Mouse (Mus musculus) neural tube, embryonic 13.5 days (tissue): Measurements from ENCODE around the gene Htatip2. TPM values are rescaled to one million over a fixed set of nuclear protein-coding genes. Genes with fewer than 3 reads are reported as not detected.

Experiments
- ATAC-seq: fragments of 200-750 bp; cut with Nextera tagmentation; 2 replicates; pipeline ENCODE4 v1.8.0; 2017; ENCODE audit warnings: low read depth, mild to moderate bottlenecking, moderate TSS enrichment, moderate library complexity
- H3K27ac ChIP-seq: fragments of 300-500 bp; sonication (generic); replicated peaks from 2 replicates; pipeline ENCODE4 v1.5.1; 2015; ENCODE audit warnings: moderate library complexity, mild to moderate bottlenecking, inconsistent platforms
- H3K27me3 ChIP-seq: fragments of 300-500 bp; sonication (generic); 2 replicates; pipeline ENCODE4 v1.6.1; 2015; ENCODE audit warnings: mild to moderate bottlenecking, inconsistent platforms
- H3K36me3 ChIP-seq: fragments of 300-500 bp; sonication (generic); 2 replicates; pipeline ENCODE4 v1.6.1; 2015; ENCODE audit warnings: mild to moderate bottlenecking, inconsistent platforms
- H3K4me1 ChIP-seq: fragments of 300-500 bp; sonication (generic); replicated peaks from 2 replicates; pipeline ENCODE4 v1.6.1; 2015; ENCODE audit warnings: inconsistent platforms
- H3K4me2 ChIP-seq: fragments of 300-500 bp; sonication (generic); 2 replicates; pipeline ENCODE4 v1.6.1; 2015; ENCODE audit warnings: inconsistent platforms, mild to moderate bottlenecking, moderate library complexity
- H3K4me3 ChIP-seq: fragments of 300-500 bp; sonication (generic); 2 replicates; pipeline ENCODE4 v1.5.1; 2015; ENCODE audit warnings: mild to moderate bottlenecking, inconsistent platforms
- H3K9ac ChIP-seq: fragments of 300-500 bp; sonication (generic); 2 replicates; pipeline ENCODE4 v1.6.1; 2015; ENCODE audit warnings: moderate library complexity, mild to moderate bottlenecking, inconsistent platforms
- H3K9me3 ChIP-seq: fragments of 300-500 bp; sonication (generic); 2 replicates; pipeline ENCODE4 v1.6.1; 2016; ENCODE audit warnings: inconsistent platforms
- WGBS: fragments of 180-500 bp; shearing (Covaris S2); methylation state at CpG from one replicate; pipeline ENCODE4 v1.1.7; 2015; 5-methylcytosine and 5-hydroxymethylcytosine counted together
- polyA plus RNA-seq: library from polyadenylated mRNA; unstranded; fragments of >200 nt; fragmentation: Nextera tagmentation; extraction: Ambion mirVana; gene quantifications from 2 replicates; pipeline ENCODE4 v1.2.1, GENCODE M21; 2015

Gene Htatip2
- polyA plus RNA-seq, 1 experiment from 2014 or later: 5.0 TPM

GRCm38 (mm10) chr7:49764011-49764716 is 5.2 kb downstream of the Htatip2 start:
- Histone ChIP-seq H3K36me3 (no peaks in the 10 kb centered on the region), H3K4me2 (no peak overlapping the region), H3K27ac (no peak overlapping the region), H3K27me3 (peaks cover 68% of the 10 kb centered on the region), H3K4me3 (no peak overlapping the region), H3K9me3 (no peaks in the 10 kb centered on the region), H3K9ac (no peak overlapping the region), H3K4me1 (peaks cover 2% of the 10 kb centered on the region; the same call in 1 of the 2 replicates)
- no peak for ATAC-seq
- 75% methylated on average over 10 of the region's 10 CpGs for WGBS

- Histone ChIP-seq H3K27ac (no peak overlapping the region), H3K9ac (no peak overlapping the region), H3K9me3 (no peaks in the 10 kb centered on the region), H3K36me3 (no peaks in the 10 kb centered on the region), H3K27me3 (peaks cover 64% of the 10 kb centered on the region), H3K4me3 (no peak overlapping the region), H3K4me2 (no peak overlapping the region), H3K4me1 (no peaks in the 10 kb centered on the region)
- ATAC-seq: no peak
- WGBS: 91% methylated on average over 7 of the region's 7 CpGs
Observed at GRCm38 (mm10) chr7:49766166-49766565, 7.3 kb downstream of the Htatip2 start.

GRCm38 (mm10) chr7:49768509-49768908 is 9.6 kb downstream of the Htatip2 start:
- H3K36me3 ChIP-seq: no peaks in the 10 kb centered on the region
- H3K4me1 ChIP-seq: no peaks in the 10 kb centered on the region
- no peak overlapping the region for H3K27ac ChIP-seq
- ATAC-seq: no peak
- H3K4me2 ChIP-seq: no peak overlapping the region
- peaks cover 64% of the 10 kb centered on the region for H3K27me3 ChIP-seq
- 33% methylated on average over 9 of the region's 9 CpGs for WGBS
- no peak overlapping the region for H3K9ac ChIP-seq
- no peaks in the 10 kb centered on the region for H3K9me3 ChIP-seq
- H3K4me3 ChIP-seq: no peak overlapping the region

- no peak overlapping the region for H3K27ac ChIP-seq
- H3K4me1 ChIP-seq: peaks cover 9% of the 10 kb centered on the region
- H3K27me3 ChIP-seq: peaks cover 30% of the 10 kb centered on the region
- 81% methylated on average over 2 of the region's 2 CpGs for WGBS
- H3K36me3 ChIP-seq: no peaks in the 10 kb centered on the region
- no peak for ATAC-seq
- H3K9me3 ChIP-seq: no peaks in the 10 kb centered on the region
- no peak overlapping the region for H3K9ac ChIP-seq
- no peak overlapping the region for H3K4me3 ChIP-seq
- H3K4me2 ChIP-seq: no peak overlapping the region
Observed at GRCm38 (mm10) chr7:49774396-49774795, 15.5 kb downstream of the Htatip2 start.

- H3K4me1 ChIP-seq: peaks cover 19% of the 10 kb centered on the region
- H3K36me3 ChIP-seq: peaks cover 9% of the 10 kb centered on the region
- no peak overlapping the region for H3K4me3 ChIP-seq
- no peak overlapping the region for H3K27ac ChIP-seq
- no peaks in the 10 kb centered on the region for H3K9me3 ChIP-seq
- 54% methylated on average over 3 of the region's 3 CpGs for WGBS
- H3K27me3 ChIP-seq: 0 out of 2 replicates have a peak, but pooled peaks cover 6% of the 10 kb centered on the region
- 0 out of 2 replicates have a peak overlapping the region, but pooled peaks have one; percentile 22 for H3K9ac ChIP-seq
- H3K4me2 ChIP-seq: no peak overlapping the region
- peak; percentile 42 for ATAC-seq
Observed at GRCm38 (mm10) chr7:49777585-49777984, 18.7 kb downstream of the Htatip2 start.

- 0 out of 2 replicates have a peak, but pooled peaks cover 6% of the 10 kb centered on the region for H3K27me3 ChIP-seq
- no peaks in the 10 kb centered on the region for H3K9me3 ChIP-seq
- peak within 1 kb of the TSS; percentile 67 for H3K4me3 ChIP-seq
- H3K9ac ChIP-seq: peak within 1 kb of the TSS; percentile 79
- WGBS: under 1% methylated on average over 78 of the region's 92 CpGs
- H3K36me3 ChIP-seq: peaks cover 16% of the 10 kb centered on the region
- ATAC-seq: peak; percentile 97
- H3K4me2 ChIP-seq: peak within 1 kb of the TSS; percentile 70
- peaks cover 19% of the 10 kb centered on the region for H3K4me1 ChIP-seq
- H3K27ac ChIP-seq: peak within 1 kb of the TSS; percentile 87
Observed at GRCm38 (mm10) chr7:49778114-49778901, 19.4 kb downstream of the Htatip2 start, which contains the start of gene Prmt3. Gene Prmt3 (plus strand): TSS chr7:49778346.

GRCm38 (mm10) chr7:49778904-49779615 is 20.1 kb downstream of the Htatip2 start:
- peaks cover 19% of the 10 kb centered on the region for H3K36me3 ChIP-seq

GRCm38 (mm10) chr7:49783017-49783416 is 24.1 kb downstream of the Htatip2 start:
- Histone ChIP-seq H3K9me3 (no peaks in the 10 kb centered on the region), H3K4me1 (peaks cover 29% of the 10 kb centered on the region), H3K36me3 (peaks cover 26% of the 10 kb centered on the region), H3K9ac (no peak overlapping the region), H3K4me3 (no peak overlapping the region), H3K4me2 (no peak overlapping the region), H3K27me3 (no peaks in the 10 kb centered on the region), H3K27ac (no peak overlapping the region)
- ATAC-seq: no peak
- WGBS: 100% methylated on average over 2 of the region's 2 CpGs

More at GRCm38 (mm10) chr7:49778904-49779615, 20.1 kb downstream of the Htatip2 start:
- Histone ChIP-seq H3K4me2 (peak overlapping the region; percentile 70), H3K27ac (peak overlapping the region; percentile 87), H3K4me1 (peaks cover 19% of the 10 kb centered on the region), H3K9me3 (no peaks in the 10 kb centered on the region), H3K9ac (peak overlapping the region; percentile 79), H3K27me3 (0 out of 2 replicates have a peak, but pooled peaks cover 6% of the 10 kb centered on the region), H3K4me3 (peak overlapping the region; percentile 67)
- WGBS: 59% methylated on average over 12 of the region's 12 CpGs
- ATAC-seq: peak; percentile 11; the same call in 1 of the 2 replicates

- no peaks in the 10 kb centered on the region for H3K27me3 ChIP-seq
- no peaks in the 10 kb centered on the region for H3K9me3 ChIP-seq
- peaks cover 34% of the 10 kb centered on the region for H3K36me3 ChIP-seq
- H3K4me1 ChIP-seq: peaks cover 13% of the 10 kb centered on the region
- H3K4me2 ChIP-seq: no peak overlapping the region
- H3K9ac ChIP-seq: no peak overlapping the region
- H3K27ac ChIP-seq: no peak overlapping the region
- no peak for ATAC-seq
- H3K4me3 ChIP-seq: no peak overlapping the region
- 94% methylated on average over 7 of the region's 7 CpGs for WGBS
Observed at GRCm38 (mm10) chr7:49785141-49785540, 26.2 kb downstream of the Htatip2 start.

- Histone ChIP-seq H3K4me1 (peaks cover 14% of the 10 kb centered on the region), H3K9me3 (no peaks in the 10 kb centered on the region), H3K27ac (peak overlapping the region; percentile 61; the same call in 1 of the 2 replicates), H3K36me3 (peaks cover 41% of the 10 kb centered on the region), H3K9ac (no peak overlapping the region), H3K27me3 (no peaks in the 10 kb centered on the region), H3K4me3 (no peak overlapping the region), H3K4me2 (no peak overlapping the region)
- ATAC-seq: peak; percentile 82
- WGBS: 43% methylated on average over 12 of the region's 12 CpGs
Observed at GRCm38 (mm10) chr7:49786618-49787382, 27.9 kb downstream of the Htatip2 start.

GRCm38 (mm10) chr7:49787383-49787645 is 28.4 kb downstream of the Htatip2 start:
- Histone ChIP-seq H3K9me3 (no peaks in the 10 kb centered on the region), H3K4me3 (no peak overlapping the region), H3K27ac (peak overlapping the region; percentile 61; the same call in 1 of the 2 replicates), H3K4me1 (peaks cover 14% of the 10 kb centered on the region), H3K4me2 (no peak overlapping the region), H3K36me3 (peaks cover 39% of the 10 kb centered on the region), H3K27me3 (no peaks in the 10 kb centered on the region), H3K9ac (no peak overlapping the region)
- WGBS: 75% methylated on average over 3 of the region's 3 CpGs
- ATAC-seq: peak; percentile 69; the same call in 1 of the 2 replicates
